Mouse (Mus musculus) embryonic facial prominence, embryonic 11.5 days (tissue): ENCODE measurements around the gene Ccdc27. TPM values are rescaled to one million over a fixed set of nuclear protein-coding genes. Genes with fewer than 3 reads are reported as not detected.
A peak's percentile ranks its signal among the peaks of the same experiment; 100 is the strongest.

Source experiments
- ATAC-seq: fragments of 200-750 bp; cut with Nextera tagmentation; replicated peaks from 2 replicates; pipeline ENCODE4 v1.8.0; 2017; ENCODE audit warnings: low read depth; ENCODE audit not compliant: insufficient number of reproducible peaks, low FRiP score, low TSS enrichment
- DNase-seq: peaks from one replicate; pipeline ENCODE4 v3.0.0-alpha.2; 2015; ENCODE audit warnings: low spot score
- H3K27ac ChIP-seq: fragments of 300-500 bp; sonication (generic); replicated peaks from 2 replicates; pipeline ENCODE4 v1.5.1; 2014; ENCODE audit warnings: mild to moderate bottlenecking, low read depth, low read length, control low read depth
- H3K27me3 ChIP-seq: fragments of 300-500 bp; sonication (generic); 2 replicates; pipeline ENCODE4 v1.6.1; 2014; ENCODE audit warnings: mild to moderate bottlenecking, low read length, moderate library complexity, mixed read lengths; ENCODE audit not compliant: control insufficient read depth, insufficient read depth
- H3K36me3 ChIP-seq: fragments of 300-500 bp; sonication (generic); replicated peaks from 2 replicates; pipeline ENCODE4 v1.6.1; 2014; ENCODE audit warnings: low read depth, mild to moderate bottlenecking, low read length, moderate library complexity, mixed read lengths; ENCODE audit not compliant: control insufficient read depth, insufficient read depth
- H3K4me1 ChIP-seq: fragments of 300-500 bp; sonication (generic); 2 replicates; pipeline ENCODE4 v1.6.1; 2014; ENCODE audit warnings: low read length, mixed read lengths; ENCODE audit not compliant: control insufficient read depth, insufficient read depth
- H3K4me2 ChIP-seq: fragments of 300-500 bp; sonication (generic); 2 replicates; pipeline ENCODE4 v1.6.1; 2014; ENCODE audit warnings: low read depth, mild to moderate bottlenecking, control low read depth, low read length, moderate library complexity
- H3K4me3 ChIP-seq: fragments of 300-500 bp; sonication (generic); 2 replicates; pipeline ENCODE4 v1.5.1; 2014; ENCODE audit warnings: low read depth, low read length, control low read depth
- H3K9ac ChIP-seq: fragments of 300-500 bp; sonication (generic); replicated peaks from 2 replicates; pipeline ENCODE4 v1.6.1; 2014; ENCODE audit warnings: mild to moderate bottlenecking, control low read depth, low read length
- H3K9me3 ChIP-seq: fragments of 300-500 bp; sonication (generic); replicated peaks from 2 replicates; pipeline ENCODE4 v1.6.1; 2016; ENCODE audit warnings: mild to moderate bottlenecking, low read length, inconsistent platforms, mixed read lengths; ENCODE audit not compliant: control insufficient read depth
- WGBS: fragments of 180-500 bp; shearing (Covaris S2); extraction: QIAGEN DNeasy Blood & Tissue Kit; methylation state at CpG from one replicate; pipeline ENCODE4 v1.1.7; 2014; 5-methylcytosine and 5-hydroxymethylcytosine counted together
- polyA plus RNA-seq: library from polyadenylated mRNA; unstranded; fragments of >200 nt; fragmentation: Nextera tagmentation; extraction: Ambion mirVana; gene quantifications from 2 replicates; pipeline ENCODE4 v1.2.1, GENCODE M21; 2014

The Ccdc27 gene
- not detected in 2 replicates for polyA plus RNA-seq

- Histone ChIP-seq H3K9ac (no peak within 1 kb of the TSS), H3K4me2 (no peak within 1 kb of the TSS), H3K36me3 (no peaks in the 10 kb centered on the region), H3K27ac (no peak within 1 kb of the TSS), H3K9me3 (no peaks in the 10 kb centered on the region), H3K27me3 (no peaks in the 10 kb centered on the region), H3K4me3 (no peak within 1 kb of the TSS), H3K4me1 (no peaks in the 10 kb centered on the region)
- 84% methylated on average over 9 of the region's 9 CpGs for WGBS
- no peak for ATAC-seq
- DNase-seq: no peak
These were observed at the start of gene Ccdc27 for GRCm38 (mm10) chr4:154042577-154042976. Gene Ccdc27, minus strand, starts transcription at chr4:154042677.

GRCm38 (mm10) chr4:154091356-154091755, 48.9 kb upstream of the Ccdc27 start:
- Histone ChIP-seq H3K36me3 (no peaks in the 10 kb centered on the region), H3K9ac (no peak overlapping the region), H3K4me3 (no peak overlapping the region), H3K27me3 (no peaks in the 10 kb centered on the region), H3K9me3 (no peaks in the 10 kb centered on the region), H3K4me2 (no peak overlapping the region), H3K4me1 (no peaks in the 10 kb centered on the region), H3K27ac (no peak overlapping the region)
- ATAC-seq (no peak), DNase-seq (no peak)
- 69% methylated on average over 8 of the region's 8 CpGs for WGBS

GRCm38 (mm10) chr4:154089205-154089604, 46.7 kb upstream of the Ccdc27 start:
- H3K4me2 ChIP-seq: no peak overlapping the region
- H3K27me3 ChIP-seq: no peaks in the 10 kb centered on the region
- H3K9me3 ChIP-seq: no peaks in the 10 kb centered on the region
- no peak for DNase-seq
- ATAC-seq: no peak
- H3K27ac ChIP-seq: no peak overlapping the region
- no peak overlapping the region for H3K4me3 ChIP-seq
- no peaks in the 10 kb centered on the region for H3K36me3 ChIP-seq
- 55% methylated on average over 5 of the region's 5 CpGs for WGBS
- H3K4me1 ChIP-seq: no peaks in the 10 kb centered on the region
- H3K9ac ChIP-seq: no peak overlapping the region

GRCm38 (mm10) chr4:154086436-154086835, 44.0 kb upstream of the Ccdc27 start:
- ATAC-seq (no peak), DNase-seq (no peak)
- Histone ChIP-seq H3K9me3 (no peaks in the 10 kb centered on the region), H3K36me3 (no peaks in the 10 kb centered on the region), H3K4me3 (no peak overlapping the region), H3K9ac (no peak overlapping the region), H3K4me1 (no peaks in the 10 kb centered on the region), H3K27me3 (peaks cover 8% of the 10 kb centered on the region), H3K4me2 (no peak overlapping the region), H3K27ac (no peak overlapping the region)
- 86% methylated on average over 8 of the region's 8 CpGs for WGBS

- ATAC-seq (no peak), DNase-seq (no peak)
- 66% methylated on average over 3 of the region's 3 CpGs for WGBS
- H3K27me3 ChIP-seq: peaks cover 14% of the 10 kb centered on the region
- H3K4me1 ChIP-seq: no peaks in the 10 kb centered on the region
- no peak overlapping the region for H3K27ac ChIP-seq
- no peak overlapping the region for H3K9ac ChIP-seq
- H3K4me2 ChIP-seq: no peak overlapping the region
- H3K4me3 ChIP-seq: no peak overlapping the region
- no peaks in the 10 kb centered on the region for H3K9me3 ChIP-seq
- H3K36me3 ChIP-seq: no peaks in the 10 kb centered on the region
These were observed 43.4 kb upstream of the Ccdc27 start for GRCm38 (mm10) chr4:154085856-154086255.

- Histone ChIP-seq H3K36me3 (no peaks in the 10 kb centered on the region), H3K4me3 (no peak overlapping the region), H3K4me2 (no peak overlapping the region), H3K4me1 (no peaks in the 10 kb centered on the region), H3K9me3 (no peaks in the 10 kb centered on the region), H3K9ac (no peak overlapping the region), H3K27ac (no peak overlapping the region), H3K27me3 (peaks cover 17% of the 10 kb centered on the region)
- ATAC-seq (no peak), DNase-seq (no peak)
- WGBS: 9% methylated on average over 1 of the region's 1 CpGs
These were observed 39.5 kb upstream of the Ccdc27 start for GRCm38 (mm10) chr4:154081974-154082373.

GRCm38 (mm10) chr4:154081021-154081420, 38.5 kb upstream of the Ccdc27 start:
- no peaks in the 10 kb centered on the region for H3K36me3 ChIP-seq
- no peak for ATAC-seq
- peak overlapping the region; percentile 3; the same call in 1 of the 2 replicates for H3K4me2 ChIP-seq
- H3K9ac ChIP-seq: no peak overlapping the region
- H3K27me3 ChIP-seq: peaks cover 17% of the 10 kb centered on the region
- DNase-seq: no peak
- 4% methylated on average over 13 of the region's 13 CpGs for WGBS
- H3K27ac ChIP-seq: no peak overlapping the region
- no peaks in the 10 kb centered on the region for H3K4me1 ChIP-seq
- H3K4me3 ChIP-seq: no peak overlapping the region
- H3K9me3 ChIP-seq: no peaks in the 10 kb centered on the region

- no peaks in the 10 kb centered on the region for H3K9me3 ChIP-seq
- no peak overlapping the region for H3K4me3 ChIP-seq
- H3K27ac ChIP-seq: no peak overlapping the region
- H3K36me3 ChIP-seq: no peaks in the 10 kb centered on the region
- H3K4me2 ChIP-seq: no peak overlapping the region
- ATAC-seq (no peak), DNase-seq (no peak)
- no peaks in the 10 kb centered on the region for H3K4me1 ChIP-seq
- no peak overlapping the region for H3K9ac ChIP-seq
- WGBS: 61% methylated on average over 4 of the region's 4 CpGs
- H3K27me3 ChIP-seq: peaks cover 17% of the 10 kb centered on the region
These were observed 37.7 kb upstream of the Ccdc27 start for GRCm38 (mm10) chr4:154080211-154080610.
